Mouse (Mus musculus): ENCODE results near the gene Cask. TPM values are rescaled to one million over a fixed set of nuclear protein-coding genes. Genes with fewer than 3 reads are reported as not detected.
"Not testable (repeated sequence)": the region's sequence is repeated elsewhere in the genome, so short reads cannot be mapped to it uniquely, and the experiment has no call there.

Gene Cask
- polyA plus RNA-seq, 1 experiment from 2014 or later = 21.6 TPM

GRCm38 (mm10) chrX:13757279-13758005, 93.7 kb downstream of the Cask start:
- no peak overlapping the region for H3K4me3 ChIP-seq (ENCODE audit: low read depth, low read length)
- DNase-seq (ENCODE audit: low spot score) = no peak
- no peak overlapping the region for H3K27ac ChIP-seq (replicated peaks; ENCODE audit: low read depth, low read length)
- no peak for ATAC-seq (replicated peaks; ENCODE audit: insufficient number of reproducible peaks, low FRiP score, low TSS enrichment, low read depth)
- WGBS = 23% methylated on average over 3 of the region's 3 CpGs
- no peaks in the 10 kb centered on the region for H3K27me3 ChIP-seq (ENCODE audit: control insufficient read depth, insufficient read depth, low read length)
- H3K4me2 ChIP-seq (ENCODE audit: low read depth, low read length) = no peak overlapping the region
- no peaks in the 10 kb centered on the region for H3K36me3 ChIP-seq (replicated peaks; ENCODE audit: control insufficient read depth, insufficient read depth, low read depth, low read length)
- no peak overlapping the region for H3K9ac ChIP-seq (replicated peaks; ENCODE audit: low read length)
- no peaks in the 10 kb centered on the region for H3K9me3 ChIP-seq (replicated peaks; ENCODE audit: control insufficient read depth, low read length)
- H3K4me1 ChIP-seq (ENCODE audit: control insufficient read depth, insufficient read depth, low read length) = no peaks in the 10 kb centered on the region

GRCm38 (mm10) chrX:13741110-13741509, 110.1 kb downstream of the Cask start:
- Histone ChIP-seq H3K27ac (replicated peaks; ENCODE audit: low read depth, low read length) (no peak overlapping the region), H3K4me2 (ENCODE audit: low read depth, low read length) (no peak overlapping the region), H3K4me3 (ENCODE audit: low read depth, low read length) (no peak overlapping the region), H3K4me1 (ENCODE audit: control insufficient read depth, insufficient read depth, low read length) (no peaks in the 10 kb centered on the region), H3K9me3 (replicated peaks; ENCODE audit: control insufficient read depth, low read length) (no peaks in the 10 kb centered on the region), H3K27me3 (ENCODE audit: control insufficient read depth, insufficient read depth, low read length) (no peaks in the 10 kb centered on the region), H3K9ac (replicated peaks; ENCODE audit: low read length) (no peak overlapping the region), H3K36me3 (replicated peaks; ENCODE audit: control insufficient read depth, insufficient read depth, low read depth, low read length) (no peaks in the 10 kb centered on the region)
- DNase-seq (ENCODE audit: low spot score) (no peak), ATAC-seq (replicated peaks; ENCODE audit: insufficient number of reproducible peaks, low FRiP score, low TSS enrichment, low read depth) (no peak)
- WGBS = 72% methylated on average over 2 of the region's 2 CpGs

- H3K4me3 ChIP-seq (ENCODE audit: low read depth, low read length); H3K9me3 ChIP-seq (replicated peaks; ENCODE audit: control insufficient read depth, low read length); H3K9ac ChIP-seq (replicated peaks; ENCODE audit: low read length); ATAC-seq (replicated peaks; ENCODE audit: insufficient number of reproducible peaks, low FRiP score, low TSS enrichment, low read depth); H3K36me3 ChIP-seq (replicated peaks; ENCODE audit: control insufficient read depth, insufficient read depth, low read depth, low read length); H3K27ac ChIP-seq (replicated peaks; ENCODE audit: low read depth, low read length); DNase-seq (ENCODE audit: low spot score); H3K4me1 ChIP-seq (ENCODE audit: control insufficient read depth, insufficient read depth, low read length); H3K27me3 ChIP-seq (ENCODE audit: control insufficient read depth, insufficient read depth, low read length); H3K4me2 ChIP-seq (ENCODE audit: low read depth, low read length): not testable (repeated sequence)
Observed at GRCm38 (mm10) chrX:13730785-13731184, 120.4 kb downstream of the Cask start.

- no peak for ATAC-seq (replicated peaks; ENCODE audit: insufficient number of reproducible peaks, low FRiP score, low TSS enrichment, low read depth)
- 77% methylated on average over 1 of the region's 1 CpGs for WGBS
Observed at GRCm38 (mm10) chrX:13729835-13730480, 121.2 kb downstream of the Cask start.

GRCm38 (mm10) chrX:13725573-13726403, 125.4 kb downstream of the Cask start:
- no peak overlapping the region for H3K4me3 ChIP-seq (ENCODE audit: low read depth, low read length)
- H3K9ac ChIP-seq (replicated peaks; ENCODE audit: low read length) = no peak overlapping the region
- no peak overlapping the region for H3K4me2 ChIP-seq (ENCODE audit: low read depth, low read length)
- ATAC-seq (replicated peaks; ENCODE audit: insufficient number of reproducible peaks, low FRiP score, low TSS enrichment, low read depth) = no peak
- H3K36me3 ChIP-seq (replicated peaks; ENCODE audit: control insufficient read depth, insufficient read depth, low read depth, low read length) = no peaks in the 10 kb centered on the region
- no peaks in the 10 kb centered on the region for H3K9me3 ChIP-seq (replicated peaks; ENCODE audit: control insufficient read depth, low read length)
- DNase-seq (ENCODE audit: low spot score) = no peak
- 86% methylated on average over 8 of the region's 8 CpGs for WGBS
- H3K27ac ChIP-seq (replicated peaks; ENCODE audit: low read depth, low read length) = no peak overlapping the region
- no peaks in the 10 kb centered on the region for H3K4me1 ChIP-seq (ENCODE audit: control insufficient read depth, insufficient read depth, low read length)
- no peaks in the 10 kb centered on the region for H3K27me3 ChIP-seq (ENCODE audit: control insufficient read depth, insufficient read depth, low read length)

More at GRCm38 (mm10) chrX:13729835-13730480, 121.2 kb downstream of the Cask start:
- no peak for DNase-seq (ENCODE audit: low spot score)
- H3K9me3 ChIP-seq (replicated peaks; ENCODE audit: control insufficient read depth, low read length) = no peaks in the 10 kb centered on the region
- H3K9ac ChIP-seq (replicated peaks; ENCODE audit: low read length) = no peak overlapping the region
- H3K27ac ChIP-seq (replicated peaks; ENCODE audit: low read depth, low read length) = no peak overlapping the region
- no peak overlapping the region for H3K4me3 ChIP-seq (ENCODE audit: low read depth, low read length)
- no peaks in the 10 kb centered on the region for H3K36me3 ChIP-seq (replicated peaks; ENCODE audit: control insufficient read depth, insufficient read depth, low read depth, low read length)
- no peaks in the 10 kb centered on the region for H3K4me1 ChIP-seq (ENCODE audit: control insufficient read depth, insufficient read depth, low read length)
- no peaks in the 10 kb centered on the region for H3K27me3 ChIP-seq (ENCODE audit: control insufficient read depth, insufficient read depth, low read length)
- H3K4me2 ChIP-seq (ENCODE audit: low read depth, low read length) = no peak overlapping the region

GRCm38 (mm10) chrX:13720296-13720829, 130.8 kb downstream of the Cask start:
- no peak overlapping the region for H3K4me2 ChIP-seq (ENCODE audit: low read depth, low read length)
- no peaks in the 10 kb centered on the region for H3K27me3 ChIP-seq (ENCODE audit: control insufficient read depth, insufficient read depth, low read length)
- DNase-seq (ENCODE audit: low spot score) (no peak), ATAC-seq (replicated peaks; ENCODE audit: insufficient number of reproducible peaks, low FRiP score, low TSS enrichment, low read depth) (no peak)
- H3K27ac ChIP-seq (replicated peaks; ENCODE audit: low read depth, low read length) = no peak overlapping the region
- H3K4me1 ChIP-seq (ENCODE audit: control insufficient read depth, insufficient read depth, low read length) = no peaks in the 10 kb centered on the region
- 78% methylated on average over 7 of the region's 7 CpGs for WGBS
- H3K36me3 ChIP-seq (replicated peaks; ENCODE audit: control insufficient read depth, insufficient read depth, low read depth, low read length) = no peaks in the 10 kb centered on the region
- no peak overlapping the region for H3K4me3 ChIP-seq (ENCODE audit: low read depth, low read length)
- no peaks in the 10 kb centered on the region for H3K9me3 ChIP-seq (replicated peaks; ENCODE audit: control insufficient read depth, low read length)
- H3K9ac ChIP-seq (replicated peaks; ENCODE audit: low read length) = no peak overlapping the region

- 36% methylated on average over 1 of the region's 1 CpGs for WGBS
- Histone ChIP-seq H3K9ac (replicated peaks; ENCODE audit: low read length) (no peak overlapping the region), H3K9me3 (replicated peaks; ENCODE audit: control insufficient read depth, low read length) (no peaks in the 10 kb centered on the region), H3K4me2 (ENCODE audit: low read depth, low read length) (no peak overlapping the region), H3K27me3 (ENCODE audit: control insufficient read depth, insufficient read depth, low read length) (no peaks in the 10 kb centered on the region), H3K4me3 (ENCODE audit: low read depth, low read length) (no peak overlapping the region), H3K4me1 (ENCODE audit: control insufficient read depth, insufficient read depth, low read length) (no peaks in the 10 kb centered on the region), H3K36me3 (replicated peaks; ENCODE audit: control insufficient read depth, insufficient read depth, low read depth, low read length) (no peaks in the 10 kb centered on the region), H3K27ac (replicated peaks; ENCODE audit: low read depth, low read length) (no peak overlapping the region)
- DNase-seq (ENCODE audit: low spot score) (no peak), ATAC-seq (replicated peaks; ENCODE audit: insufficient number of reproducible peaks, low FRiP score, low TSS enrichment, low read depth) (no peak)
Observed at GRCm38 (mm10) chrX:13718283-13718682, 132.9 kb downstream of the Cask start.

Measured in embryonic facial prominence, embryonic 11.5 days (tissue).